Mouse (Mus musculus): ENCODE measurements around the gene Camsap3. TPM values are rescaled to one million over a fixed set of nuclear protein-coding genes. Genes with fewer than 3 reads are reported as not detected.
"Not testable (repeated sequence)": the region's sequence is repeated elsewhere in the genome, so short reads cannot be mapped to it uniquely, and the experiment has no call there.

The Camsap3 gene
- polyA plus RNA-seq, 1 experiment from 2014 or later, result 16.4 TPM

DNA sequence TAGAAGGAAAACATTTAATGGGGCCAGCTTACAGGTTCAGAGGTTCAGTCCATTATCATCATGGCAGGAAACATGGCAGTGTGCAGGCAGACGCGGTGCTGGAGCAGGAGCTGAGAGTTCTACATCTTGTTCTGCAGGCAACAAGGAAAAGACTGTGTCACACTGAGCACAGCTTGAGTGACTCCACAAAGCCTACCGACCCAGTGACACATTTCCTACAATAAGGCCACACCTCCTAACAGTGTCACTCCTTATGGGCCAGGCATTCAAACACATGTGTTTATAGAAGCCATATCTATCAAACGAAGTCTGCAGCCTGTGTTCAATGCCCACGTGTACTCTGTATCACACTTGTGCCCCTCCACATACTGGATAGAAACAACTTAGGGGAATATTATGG lies 17.3 kb upstream of the Camsap3 start:
- H3K4me2 ChIP-seq (ENCODE audit: low read depth, low read length, severe bottlenecking), result no peak overlapping the region
- no peaks in the 10 kb centered on the region for H3K27me3 ChIP-seq (ENCODE audit: control insufficient read depth, insufficient read depth, low read length)
- H3K27ac ChIP-seq (ENCODE audit: low read depth, low read length), result no peak overlapping the region
- no peak overlapping the region for H3K4me3 ChIP-seq (ENCODE audit: low read depth, low read length)
- peaks cover 7% of the 10 kb centered on the region; the same call in 1 of the 2 replicates for H3K4me1 ChIP-seq (replicated peaks; ENCODE audit: control insufficient read depth, insufficient read depth, low read length)
- 90% methylated on average over 5 of the region's 5 CpGs for WGBS
- no peaks in the 10 kb centered on the region for H3K9me3 ChIP-seq (ENCODE audit: control insufficient read depth, low read length)
- DNase-seq (ENCODE audit: low spot score) (no peak), ATAC-seq (replicated peaks; ENCODE audit: low FRiP score) (no peak)
- no peaks in the 10 kb centered on the region for H3K36me3 ChIP-seq (ENCODE audit: control insufficient read depth, insufficient read depth, low read length)
- H3K9ac ChIP-seq (ENCODE audit: low read length), result no peak overlapping the region

DNA sequence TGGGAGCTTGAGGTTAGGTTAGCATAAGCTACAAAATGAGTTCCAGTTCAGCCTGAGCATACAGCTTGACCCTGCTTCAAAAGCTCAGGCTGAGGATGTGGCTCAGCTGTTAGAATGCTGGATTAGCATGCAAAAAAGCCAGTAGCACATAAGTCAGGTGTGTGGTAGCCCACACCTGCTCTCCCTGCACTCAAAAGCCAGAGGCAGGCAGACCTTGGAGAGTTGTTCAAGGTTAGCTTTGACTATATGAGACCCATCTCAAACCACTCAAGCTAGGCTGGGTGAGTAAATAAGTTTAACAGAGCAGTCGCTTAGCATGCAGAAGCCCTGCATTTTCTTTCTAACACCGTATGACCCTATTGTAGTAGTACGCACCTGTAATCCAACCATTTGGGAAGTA lies 12.5 kb upstream of the Camsap3 start:
- 89% methylated on average over 3 of the region's 3 CpGs for WGBS
- H3K4me3 ChIP-seq (ENCODE audit: low read depth, low read length), result no peak overlapping the region
- no peak overlapping the region for H3K9ac ChIP-seq (ENCODE audit: low read length)
- H3K27me3 ChIP-seq (ENCODE audit: control insufficient read depth, insufficient read depth, low read length), result no peaks in the 10 kb centered on the region
- H3K9me3 ChIP-seq (ENCODE audit: control insufficient read depth, low read length), result no peaks in the 10 kb centered on the region
- H3K4me2 ChIP-seq (ENCODE audit: low read depth, low read length, severe bottlenecking), result no peak overlapping the region
- H3K27ac ChIP-seq (ENCODE audit: low read depth, low read length), result no peak overlapping the region
- no peaks in the 10 kb centered on the region for H3K36me3 ChIP-seq (ENCODE audit: control insufficient read depth, insufficient read depth, low read length)
- H3K4me1 ChIP-seq (replicated peaks; ENCODE audit: control insufficient read depth, insufficient read depth, low read length), result no peaks in the 10 kb centered on the region
- DNase-seq (ENCODE audit: low spot score) (no peak), ATAC-seq (replicated peaks; ENCODE audit: low FRiP score) (no peak)

DNA sequence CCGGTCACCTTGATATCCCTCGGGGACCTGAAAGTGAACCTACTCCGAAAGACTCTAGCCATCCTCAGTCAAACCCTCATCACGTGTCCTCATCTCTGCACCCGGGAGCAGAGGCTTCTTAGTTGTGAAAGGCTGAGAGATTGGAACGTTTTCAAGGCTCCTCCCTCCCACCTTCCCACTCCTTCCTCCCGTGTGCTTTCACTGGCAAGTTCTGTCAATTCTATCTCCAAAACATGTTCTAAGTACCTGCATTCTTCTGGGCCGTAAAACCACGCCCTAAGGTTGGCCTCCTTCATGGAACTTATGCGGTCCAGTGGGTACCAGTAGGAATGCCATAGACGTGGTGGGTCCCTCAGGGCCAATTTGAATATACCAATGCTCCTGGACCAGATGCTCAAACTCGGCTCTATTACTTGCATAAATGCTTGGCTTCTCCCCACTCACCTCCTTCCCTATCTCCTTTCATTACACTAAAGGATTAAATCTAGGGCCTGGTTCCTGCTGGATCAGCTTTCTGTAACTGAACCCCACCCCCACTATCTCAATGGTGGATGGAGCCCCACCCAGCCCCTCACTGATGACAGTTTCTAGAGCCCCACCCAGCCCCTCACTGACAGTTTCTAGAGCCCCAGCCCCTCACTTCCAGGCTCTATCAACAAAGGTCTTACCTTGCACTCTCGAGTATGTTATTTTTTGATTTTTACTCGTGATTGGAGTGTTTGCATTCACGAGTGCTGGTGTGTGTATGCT lies 10.7 kb upstream of the Camsap3 start:
- H3K9ac ChIP-seq (ENCODE audit: low read length), result no peak overlapping the region
- no peaks in the 10 kb centered on the region for H3K27me3 ChIP-seq (ENCODE audit: control insufficient read depth, insufficient read depth, low read length)
- no peaks in the 10 kb centered on the region for H3K36me3 ChIP-seq (ENCODE audit: control insufficient read depth, insufficient read depth, low read length)
- no peaks in the 10 kb centered on the region for H3K9me3 ChIP-seq (ENCODE audit: control insufficient read depth, low read length)
- H3K4me3 ChIP-seq (ENCODE audit: low read depth, low read length), result no peak overlapping the region
- ATAC-seq (replicated peaks; ENCODE audit: low FRiP score) (no peak), DNase-seq (ENCODE audit: low spot score) (no peak)
- H3K4me1 ChIP-seq (replicated peaks; ENCODE audit: control insufficient read depth, insufficient read depth, low read length), result no peaks in the 10 kb centered on the region
- 80% methylated on average over 15 of the region's 15 CpGs for WGBS
- H3K27ac ChIP-seq (ENCODE audit: low read depth, low read length), result no peak overlapping the region
- H3K4me2 ChIP-seq (ENCODE audit: low read depth, low read length, severe bottlenecking), result no peak overlapping the region

DNA sequence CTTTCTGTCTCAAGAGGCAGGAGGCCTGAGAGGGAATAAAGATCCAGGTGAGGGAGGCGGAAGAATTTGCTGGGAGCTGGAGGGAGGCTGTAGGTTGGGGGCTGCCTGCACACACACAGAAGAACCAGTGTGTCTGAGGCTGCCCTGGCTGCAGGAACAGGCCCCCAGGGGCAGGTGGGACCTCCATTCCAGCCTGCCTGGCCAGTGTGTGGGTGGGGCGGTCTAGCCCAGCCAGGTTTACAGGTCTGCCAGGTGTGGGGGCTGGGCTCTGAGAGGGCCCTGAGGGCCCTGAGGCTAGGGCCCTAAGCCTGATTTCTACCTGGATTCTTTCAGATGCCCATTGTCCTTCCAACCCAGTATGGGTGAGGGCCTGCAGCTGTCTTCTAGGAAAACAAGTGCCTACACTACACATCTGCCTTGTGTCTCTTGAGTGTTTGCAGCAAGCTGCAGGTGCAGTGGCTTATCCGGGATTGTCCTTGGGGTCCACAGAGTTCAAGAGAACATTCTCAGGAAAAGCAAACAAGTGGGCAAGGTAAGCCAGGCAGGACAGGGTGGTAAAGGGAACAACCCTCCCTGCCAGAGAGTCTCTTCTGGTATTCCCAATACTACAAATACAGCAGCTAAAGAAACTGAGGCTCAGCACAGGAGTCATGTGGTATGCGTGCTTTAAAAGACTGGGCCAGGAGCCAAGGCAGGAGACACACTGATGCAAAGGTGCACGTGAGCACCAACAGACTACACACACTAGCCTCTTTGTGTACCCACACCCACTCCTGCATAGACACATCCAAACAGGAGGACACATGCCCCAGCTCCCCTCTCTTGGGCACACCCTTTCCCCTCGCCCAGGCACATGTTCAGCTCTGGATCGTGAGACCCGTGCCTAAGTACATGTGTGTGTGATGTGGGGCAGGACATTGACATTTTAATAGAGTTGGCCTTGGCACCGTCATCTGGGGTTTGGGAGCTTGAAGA lies 7.4 kb upstream of the Camsap3 start:
- H3K36me3 ChIP-seq (ENCODE audit: control insufficient read depth, insufficient read depth, low read length), result no peaks in the 10 kb centered on the region
- H3K4me2 ChIP-seq (ENCODE audit: low read depth, low read length, severe bottlenecking), result no peak overlapping the region
- no peak overlapping the region for H3K27ac ChIP-seq (ENCODE audit: low read depth, low read length)
- WGBS, result 88% methylated on average over 9 of the region's 9 CpGs
- H3K4me3 ChIP-seq (ENCODE audit: low read depth, low read length), result no peak overlapping the region
- H3K27me3 ChIP-seq (ENCODE audit: control insufficient read depth, insufficient read depth, low read length), result no peaks in the 10 kb centered on the region
- H3K9ac ChIP-seq (ENCODE audit: low read length), result no peak overlapping the region
- DNase-seq (ENCODE audit: low spot score), result no peak
- H3K4me1 ChIP-seq (replicated peaks; ENCODE audit: control insufficient read depth, insufficient read depth, low read length), result no peaks in the 10 kb centered on the region
- no peak for ATAC-seq (replicated peaks; ENCODE audit: low FRiP score)
- no peaks in the 10 kb centered on the region for H3K9me3 ChIP-seq (ENCODE audit: control insufficient read depth, low read length)

DNA sequence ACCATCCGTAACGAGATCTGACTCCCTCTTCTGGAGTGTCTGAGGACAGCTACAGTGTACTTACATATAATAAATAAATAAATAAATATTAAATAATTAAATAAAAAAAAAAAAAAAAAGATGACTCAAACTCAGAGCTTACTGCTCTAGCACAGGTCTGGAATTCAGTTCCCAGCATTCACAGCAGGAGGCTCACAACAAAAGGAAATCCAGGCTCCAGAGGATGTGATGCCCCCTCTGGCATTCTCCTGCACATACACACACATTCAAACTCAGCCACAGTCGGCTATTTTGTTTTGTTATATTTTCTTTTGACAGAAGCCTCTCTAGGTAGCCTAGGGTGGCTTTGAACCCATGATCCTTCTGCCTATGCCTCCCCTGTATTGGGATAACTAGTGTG lies 5.1 kb upstream of the Camsap3 start:
- DNase-seq (ENCODE audit: low spot score); H3K36me3 ChIP-seq (ENCODE audit: control insufficient read depth, insufficient read depth, low read length); H3K9me3 ChIP-seq (ENCODE audit: control insufficient read depth, low read length); H3K27ac ChIP-seq (ENCODE audit: low read depth, low read length); H3K4me2 ChIP-seq (ENCODE audit: low read depth, low read length, severe bottlenecking); H3K4me1 ChIP-seq (replicated peaks; ENCODE audit: control insufficient read depth, insufficient read depth, low read length); H3K9ac ChIP-seq (ENCODE audit: low read length); ATAC-seq (replicated peaks; ENCODE audit: low FRiP score); H3K27me3 ChIP-seq (ENCODE audit: control insufficient read depth, insufficient read depth, low read length); H3K4me3 ChIP-seq (ENCODE audit: low read depth, low read length): not testable (repeated sequence)
- 77% methylated on average over 1 of the region's 3 CpGs for WGBS

DNA sequence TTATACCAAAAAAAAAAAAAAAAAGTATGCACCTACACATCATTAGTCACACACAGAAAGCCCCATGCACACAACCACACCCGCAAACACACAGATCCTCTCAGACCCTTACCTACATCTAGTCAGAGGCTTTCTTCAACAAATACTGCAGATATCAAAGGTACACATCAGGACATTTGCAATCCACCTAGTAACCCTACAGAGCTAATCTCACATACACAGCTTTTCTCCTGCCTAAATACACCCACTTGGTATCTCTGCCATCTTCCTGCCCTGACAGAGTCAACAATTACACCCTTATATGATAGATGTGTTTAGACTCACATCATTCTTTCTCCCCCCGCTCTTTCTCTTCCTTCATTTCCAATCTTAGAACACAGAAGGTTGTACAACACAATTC lies 641 bp upstream of the Camsap3 start:
- Histone ChIP-seq H3K9ac (ENCODE audit: low read length) (no peak overlapping the region), H3K4me2 (ENCODE audit: low read depth, low read length, severe bottlenecking) (no peak overlapping the region), H3K27ac (ENCODE audit: low read depth, low read length) (no peak overlapping the region), H3K4me3 (ENCODE audit: low read depth, low read length) (no peak overlapping the region), H3K36me3 (ENCODE audit: control insufficient read depth, insufficient read depth, low read length) (no peaks in the 10 kb centered on the region), H3K9me3 (ENCODE audit: control insufficient read depth, low read length) (no peaks in the 10 kb centered on the region), H3K4me1 (replicated peaks; ENCODE audit: control insufficient read depth, insufficient read depth, low read length) (no peaks in the 10 kb centered on the region), H3K27me3 (ENCODE audit: control insufficient read depth, insufficient read depth, low read length) (0 out of 2 replicates have a peak, but pooled peaks cover 2% of the 10 kb centered on the region)
- DNase-seq (ENCODE audit: low spot score) (no peak), ATAC-seq (replicated peaks; ENCODE audit: low FRiP score) (no peak)
- WGBS, result 95% methylated on average over 2 of the region's 2 CpGs

DNA sequence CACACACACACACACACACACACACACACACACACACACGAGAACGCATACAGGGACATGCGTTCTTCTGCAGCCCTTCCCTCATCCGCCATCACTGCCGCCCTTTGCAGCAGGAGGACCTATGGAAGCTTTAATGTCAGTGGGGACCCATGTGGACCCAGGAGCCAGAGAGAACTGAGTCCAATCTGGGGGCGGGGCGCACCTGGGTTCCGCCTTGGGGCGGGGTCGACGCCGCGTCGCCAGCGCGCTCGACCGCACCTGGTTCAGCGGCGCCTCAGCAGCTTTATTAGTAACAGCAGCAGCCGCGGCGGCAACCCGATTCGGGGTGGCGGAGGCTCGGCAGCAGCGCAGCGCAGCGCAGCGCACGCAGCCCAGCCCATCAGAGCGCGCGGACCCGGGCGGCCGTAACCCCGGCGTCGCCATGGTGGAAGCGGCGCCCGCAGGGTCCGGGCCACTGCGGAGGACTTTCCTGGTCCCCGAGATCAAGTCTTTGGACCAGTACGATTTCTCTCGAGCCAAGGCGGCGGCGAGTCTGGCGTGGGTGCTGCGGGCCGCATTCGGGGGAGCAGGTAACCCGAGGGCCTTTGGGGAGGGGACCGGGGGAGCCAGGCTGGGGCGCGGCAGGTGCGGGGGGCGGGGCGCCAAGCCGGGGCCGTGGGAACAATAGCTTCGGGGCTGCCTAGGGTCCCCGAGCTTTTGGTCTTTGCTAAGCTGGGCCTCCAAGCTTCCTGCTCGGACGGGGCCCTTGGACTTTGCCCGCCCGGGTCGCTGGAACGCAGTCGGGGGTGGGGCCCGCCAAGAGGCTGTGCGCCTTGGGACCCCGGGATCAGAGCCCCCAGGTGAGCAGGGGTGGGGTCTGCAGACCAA lies 531 bp downstream of the Camsap3 start:
- under 1% methylated on average over 70 of the region's 77 CpGs for WGBS

DNA sequence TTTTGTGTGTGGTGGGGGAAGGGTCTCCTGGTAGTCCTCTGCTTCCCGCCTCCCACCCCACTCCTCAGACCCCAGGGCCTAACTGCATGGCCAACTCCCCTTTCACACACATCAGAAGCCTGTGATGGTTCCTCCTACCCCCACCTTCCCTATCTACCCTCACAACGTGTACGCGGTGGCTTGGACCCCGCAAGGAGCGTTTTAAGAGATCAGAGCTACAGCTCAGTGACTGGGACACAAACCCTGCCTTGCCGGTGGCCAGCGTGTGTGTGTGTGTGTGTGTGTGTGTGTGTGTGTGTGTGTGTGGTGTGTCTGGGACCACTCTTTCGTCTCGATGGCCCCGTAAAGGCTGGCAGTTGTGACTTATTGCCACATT lies 1.2 kb downstream of the Camsap3 start:
- DNase-seq (ENCODE audit: low spot score) (no peak), ATAC-seq (replicated peaks; ENCODE audit: low FRiP score) (peak; percentile 65)
- Histone ChIP-seq H3K4me3 (ENCODE audit: low read depth, low read length) (peak overlapping the region; percentile 79), H3K4me1 (replicated peaks; ENCODE audit: control insufficient read depth, insufficient read depth, low read length) (no peaks in the 10 kb centered on the region), H3K4me2 (ENCODE audit: low read depth, low read length, severe bottlenecking) (peak overlapping the region; percentile 91), H3K9me3 (ENCODE audit: control insufficient read depth, low read length) (no peaks in the 10 kb centered on the region), H3K36me3 (ENCODE audit: control insufficient read depth, insufficient read depth, low read length) (no peaks in the 10 kb centered on the region), H3K27me3 (ENCODE audit: control insufficient read depth, insufficient read depth, low read length) (0 out of 2 replicates have a peak, but pooled peaks cover 2% of the 10 kb centered on the region), H3K27ac (ENCODE audit: low read depth, low read length) (no peak overlapping the region), H3K9ac (ENCODE audit: low read length) (peak overlapping the region; percentile 82)
- 3% methylated on average over 11 of the region's 11 CpGs for WGBS

More for the DNA sequence above, 531 bp downstream of the Camsap3 start:
- no peaks in the 10 kb centered on the region for H3K9me3 ChIP-seq (ENCODE audit: control insufficient read depth, low read length)
- no peak overlapping the region for H3K27ac ChIP-seq (ENCODE audit: low read depth, low read length)
- H3K4me2 ChIP-seq (ENCODE audit: low read depth, low read length, severe bottlenecking), result peak overlapping the region; percentile 91
- 0 out of 2 replicates have a peak, but pooled peaks cover 2% of the 10 kb centered on the region for H3K27me3 ChIP-seq (ENCODE audit: control insufficient read depth, insufficient read depth, low read length)
- peak overlapping the region; percentile 79 for H3K4me3 ChIP-seq (ENCODE audit: low read depth, low read length)
- H3K4me1 ChIP-seq (replicated peaks; ENCODE audit: control insufficient read depth, insufficient read depth, low read length), result no peaks in the 10 kb centered on the region
- DNase-seq (ENCODE audit: low spot score), result peak; percentile 81
- H3K9ac ChIP-seq (ENCODE audit: low read length), result peak overlapping the region; percentile 82
- no peaks in the 10 kb centered on the region for H3K36me3 ChIP-seq (ENCODE audit: control insufficient read depth, insufficient read depth, low read length)
- ATAC-seq (replicated peaks; ENCODE audit: low FRiP score), result peak; percentile 81

Measured in forebrain, embryonic 11.5 days (tissue).